Mouse (Mus musculus) stomach, postnatal 0 days (tissue): ENCODE measurements around the gene Creg1. TPM values are rescaled to one million over a fixed set of nuclear protein-coding genes. Genes with fewer than 3 reads are reported as not detected.

ENCODE experiments used
- ATAC-seq: fragments of 200-750 bp; cut with Nextera tagmentation; 2 replicates; pipeline ENCODE4 v1.8.0; 2017; ENCODE audit not compliant: low FRiP score, low TSS enrichment
- DNase-seq: peaks from one replicate; pipeline ENCODE4 v3.0.0-alpha.2; 2016; ENCODE audit warnings: low spot score
- H3K27ac ChIP-seq: fragments of 300-500 bp; sonication (generic); replicated peaks from 2 replicates; pipeline ENCODE4 v1.5.1; 2014; ENCODE audit warnings: mild to moderate bottlenecking, control low read depth
- H3K27me3 ChIP-seq: fragments of 300-500 bp; sonication (generic); 2 replicates; pipeline ENCODE4 v1.6.1; 2014; ENCODE audit warnings: low read length; ENCODE audit not compliant: control insufficient read depth, insufficient read depth
- H3K36me3 ChIP-seq: fragments of 300-500 bp; sonication (generic); 2 replicates; pipeline ENCODE4 v1.6.1; 2014; ENCODE audit warnings: low read length, mixed read lengths; ENCODE audit not compliant: control insufficient read depth, insufficient read depth
- H3K4me1 ChIP-seq: fragments of 300-500 bp; sonication (generic); replicated peaks from 2 replicates; pipeline ENCODE4 v1.6.1; 2014; ENCODE audit warnings: antibody characterized with exemption; ENCODE audit not compliant: control insufficient read depth, insufficient read depth
- H3K4me2 ChIP-seq: fragments of 300-500 bp; sonication (generic); replicated peaks from 2 replicates; pipeline ENCODE4 v1.6.1; 2014; ENCODE audit warnings: low read depth, mild to moderate bottlenecking, control low read depth, moderate library complexity
- H3K4me3 ChIP-seq: fragments of 300-500 bp; sonication (generic); 2 replicates; pipeline ENCODE4 v1.5.1; 2014; ENCODE audit warnings: low read depth, low read length, control low read depth
- H3K9ac ChIP-seq: fragments of 300-500 bp; sonication (generic); 2 replicates; pipeline ENCODE4 v1.6.1; 2014; ENCODE audit warnings: mild to moderate bottlenecking, low read length, control low read depth, mixed read lengths
- H3K9me3 ChIP-seq: fragments of 300-500 bp; sonication (generic); 2 replicates; pipeline ENCODE4 v1.6.1; 2016; ENCODE audit warnings: low read length; ENCODE audit not compliant: control insufficient read depth
- CTCF ChIP-seq: IDR thresholded peaks from 2 replicates; pipeline ENCODE4 v1.5.1; 2016; ENCODE audit warnings: antibody characterized with exemption, low read depth, mild to moderate bottlenecking, moderate library complexity
- EP300 ChIP-seq: optimal IDR thresholded peaks from 2 replicates; pipeline ENCODE3; 2016; ENCODE audit warnings: antibody characterized with exemption
- WGBS: fragments of 180-500 bp; shearing (Covaris S2); extraction: QIAGEN DNeasy Blood & Tissue Kit; methylation state at CpG from one replicate; pipeline ENCODE4 v1.1.7; 2014; 5-methylcytosine and 5-hydroxymethylcytosine counted together
- polyA plus RNA-seq: library from polyadenylated mRNA; unstranded; fragments of >200 nt; fragmentation: Nextera tagmentation; extraction: Ambion mirVana; gene quantifications from 2 replicates; pipeline ENCODE4 v1.2.1, GENCODE M21; 2015

Gene Creg1
- polyA plus RNA-seq, 1 experiment from 2014 or later = 139 TPM

GRCm38 (mm10) chr1:165801709-165802310 is 38.3 kb downstream of the Creg1 start:
- Histone ChIP-seq H3K9ac (no peak overlapping the region), H3K4me1 (no peaks in the 10 kb centered on the region), H3K4me3 (no peak overlapping the region), H3K36me3 (no peaks in the 10 kb centered on the region), H3K27ac (no peak overlapping the region), H3K27me3 (no peaks in the 10 kb centered on the region), H3K4me2 (no peak overlapping the region), H3K9me3 (no peaks in the 10 kb centered on the region)
- whole genome bisulfite sequencing = 81% methylated on average over 11 of the region's 11 CpGs
- no peak for DNase-seq
- no peak for TF ChIP-seq CTCF
- TF ChIP-seq EP300 = no peak
- ATAC-seq = no peak

- Histone ChIP-seq H3K27ac (no peak overlapping the region), H3K9ac (no peak overlapping the region), H3K4me2 (no peak overlapping the region), H3K4me1 (no peaks in the 10 kb centered on the region), H3K9me3 (no peaks in the 10 kb centered on the region), H3K36me3 (no peaks in the 10 kb centered on the region), H3K4me3 (no peak overlapping the region), H3K27me3 (no peaks in the 10 kb centered on the region)
- 93% methylated on average over 5 of the region's 5 CpGs for WGBS
- no peak for TF ChIP-seq CTCF
- TF ChIP-seq EP300 = no peak
- DNase-seq = no peak
- ATAC-seq = no peak
Observed at GRCm38 (mm10) chr1:165803107-165803506, 39.6 kb downstream of the Creg1 start.

GRCm38 (mm10) chr1:165804133-165804532 is 40.6 kb downstream of the Creg1 start:
- H3K36me3 ChIP-seq = no peaks in the 10 kb centered on the region
- no peaks in the 10 kb centered on the region for H3K27me3 ChIP-seq
- TF ChIP-seq CTCF (no peak), EP300 (no peak)
- no peak overlapping the region for H3K4me2 ChIP-seq
- H3K4me3 ChIP-seq = no peak overlapping the region
- no peak for ATAC-seq
- H3K27ac ChIP-seq = no peak overlapping the region
- 89% methylated on average over 4 of the region's 4 CpGs for WGBS
- no peaks in the 10 kb centered on the region for H3K9me3 ChIP-seq
- no peaks in the 10 kb centered on the region for H3K4me1 ChIP-seq
- DNase-seq = no peak
- no peak overlapping the region for H3K9ac ChIP-seq

- WGBS = 75% methylated on average over 2 of the region's 2 CpGs
- no peaks in the 10 kb centered on the region for H3K9me3 ChIP-seq
- no peaks in the 10 kb centered on the region for H3K4me1 ChIP-seq
- TF ChIP-seq CTCF (no peak), EP300 (no peak)
- no peak overlapping the region for H3K4me3 ChIP-seq
- H3K9ac ChIP-seq = no peak overlapping the region
- H3K4me2 ChIP-seq = no peak overlapping the region
- no peaks in the 10 kb centered on the region for H3K36me3 ChIP-seq
- H3K27me3 ChIP-seq = no peaks in the 10 kb centered on the region
- no peak overlapping the region for H3K27ac ChIP-seq
- ATAC-seq (no peak), DNase-seq (no peak)
Observed at GRCm38 (mm10) chr1:165810633-165811032, 47.1 kb downstream of the Creg1 start.

- TF ChIP-seq CTCF (no peak), EP300 (no peak)
- H3K4me3 ChIP-seq = no peak overlapping the region
Observed at GRCm38 (mm10) chr1:165811170-165811569, 47.6 kb downstream of the Creg1 start.

GRCm38 (mm10) chr1:165812775-165813174 is 49.2 kb downstream of the Creg1 start:
- Histone ChIP-seq H3K4me3 (no peak overlapping the region), H3K27ac (no peak overlapping the region), H3K27me3 (peaks cover 2% of the 10 kb centered on the region; the same call in 1 of the 2 replicates), H3K9me3 (no peaks in the 10 kb centered on the region), H3K36me3 (no peaks in the 10 kb centered on the region), H3K4me1 (no peaks in the 10 kb centered on the region), H3K9ac (no peak overlapping the region), H3K4me2 (no peak overlapping the region)
- ATAC-seq = no peak
- WGBS = 81% methylated on average over 3 of the region's 3 CpGs
- TF ChIP-seq EP300 (no peak), CTCF (no peak)
- DNase-seq = no peak

More at GRCm38 (mm10) chr1:165811170-165811569, 47.6 kb downstream of the Creg1 start:
- Histone ChIP-seq H3K36me3 (no peaks in the 10 kb centered on the region), H3K27ac (no peak overlapping the region), H3K9ac (no peak overlapping the region), H3K4me2 (no peak overlapping the region), H3K9me3 (no peaks in the 10 kb centered on the region), H3K27me3 (no peaks in the 10 kb centered on the region; the same call in 1 of the 2 replicates), H3K4me1 (no peaks in the 10 kb centered on the region)
- DNase-seq (no peak), ATAC-seq (no peak)
- 83% methylated on average over 5 of the region's 5 CpGs for WGBS
